Mouse (Mus musculus): ENCODE measurements at regions not wholly inside any gene's neighbourhood (a gene's known extent, or its start where the extent isn't known, plus 50 kb on each side); places are given as distances from the start of the nearest gene placed in this dataset.

GRCm38 (mm10) chr12:26146336-26146735 is 268.7 kb downstream of the Rnf144a start:
- no peak for TF ChIP-seq CTCF (IDR thresholded peaks at IDR 0.05; ENCODE audit: low read depth)
- no peak for TF ChIP-seq EP300 (optimal IDR thresholded peaks at IDR 0.05)

Data from stomach, postnatal 0 days (tissue).